Mouse (Mus musculus) heart, embryonic 12.5 days (tissue): Measurements from ENCODE around the gene Bpifb9b. TPM values are rescaled to one million over a fixed set of nuclear protein-coding genes. Genes with fewer than 3 reads are reported as not detected.
"Not testable (repeated sequence)": the region's sequence is repeated elsewhere in the genome, so short reads cannot be mapped to it uniquely, and the experiment has no call there.

Experiments used
- ATAC-seq: fragments of 200-750 bp; cut with Nextera tagmentation; 2 replicates; pipeline ENCODE4 v1.8.0; 2017; ENCODE audit warnings: moderate TSS enrichment, moderate library complexity; ENCODE audit not compliant: insufficient number of reproducible peaks, low FRiP score
- H3K27ac ChIP-seq: fragments of 300-500 bp; sonication (generic); 2 replicates; pipeline ENCODE4 v1.5.1; 2016; ENCODE audit warnings: mild to moderate bottlenecking, moderate library complexity; ENCODE audit not compliant: poor library complexity, severe bottlenecking
- H3K27me3 ChIP-seq: fragments of 300-500 bp; sonication (generic); replicated peaks from 2 replicates; pipeline ENCODE4 v1.6.1; 2016; ENCODE audit warnings: mild to moderate bottlenecking, moderate library complexity
- H3K36me3 ChIP-seq: fragments of 300-500 bp; sonication (generic); 2 replicates; pipeline ENCODE4 v1.6.1; 2016; ENCODE audit warnings: mild to moderate bottlenecking, moderate library complexity
- H3K4me1 ChIP-seq: fragments of 300-500 bp; sonication (generic); replicated peaks from 2 replicates; pipeline ENCODE4 v1.6.1; 2016; ENCODE audit warnings: mild to moderate bottlenecking
- H3K4me2 ChIP-seq: fragments of 300-500 bp; sonication (generic); 2 replicates; pipeline ENCODE4 v1.6.1; 2016; ENCODE audit warnings: mild to moderate bottlenecking, moderate library complexity
- H3K4me3 ChIP-seq: fragments of 300-500 bp; sonication (generic); 2 replicates; pipeline ENCODE4 v1.5.1; 2016; ENCODE audit warnings: mild to moderate bottlenecking
- H3K9ac ChIP-seq: fragments of 300-500 bp; sonication (generic); 2 replicates; pipeline ENCODE4 v1.6.1; 2016; ENCODE audit warnings: mild to moderate bottlenecking, moderate library complexity
- H3K9me3 ChIP-seq: fragments of 300-500 bp; sonication (generic); replicated peaks from 2 replicates; pipeline ENCODE4 v1.6.1; 2016; ENCODE audit warnings: mild to moderate bottlenecking, moderate library complexity
- WGBS: fragments of 180-500 bp; shearing (Covaris S2); methylation state at CpG from one replicate; pipeline ENCODE4 v1.1.7; 2016; 5-methylcytosine and 5-hydroxymethylcytosine counted together
- polyA plus RNA-seq: library from polyadenylated mRNA; unstranded; fragments of >200 nt; fragmentation: Nextera tagmentation; extraction: Ambion mirVana; gene quantifications from 2 replicates; pipeline ENCODE4 v1.2.1, GENCODE M21; 2016

Gene Bpifb9b
- polyA plus RNA-seq, 1 experiment from 2014 or later = not detected

DNA sequence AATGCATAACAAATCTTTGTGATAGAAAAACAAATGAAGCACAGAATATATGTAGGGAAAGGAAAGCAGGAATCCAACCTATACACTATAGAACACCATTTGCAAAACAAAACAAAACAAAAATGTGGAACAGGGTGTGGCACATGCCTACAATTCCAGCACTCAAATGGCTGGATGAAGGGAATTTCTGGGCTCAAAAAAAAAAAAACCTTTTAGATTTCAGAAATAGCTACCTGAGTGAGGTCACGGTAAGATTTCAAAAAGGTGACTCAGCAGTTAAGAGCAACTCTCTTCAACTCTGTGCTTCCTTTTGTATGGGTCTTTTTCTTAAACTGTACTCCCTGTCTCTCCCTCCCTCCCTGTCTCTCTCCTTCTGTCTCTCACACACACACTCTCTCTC is 31.1 kb downstream of the Bpifb9b start:
- 75% methylated on average over 1 of the region's 1 CpGs for WGBS
- H3K4me2 ChIP-seq = no peak overlapping the region
- no peak for ATAC-seq

DNA sequence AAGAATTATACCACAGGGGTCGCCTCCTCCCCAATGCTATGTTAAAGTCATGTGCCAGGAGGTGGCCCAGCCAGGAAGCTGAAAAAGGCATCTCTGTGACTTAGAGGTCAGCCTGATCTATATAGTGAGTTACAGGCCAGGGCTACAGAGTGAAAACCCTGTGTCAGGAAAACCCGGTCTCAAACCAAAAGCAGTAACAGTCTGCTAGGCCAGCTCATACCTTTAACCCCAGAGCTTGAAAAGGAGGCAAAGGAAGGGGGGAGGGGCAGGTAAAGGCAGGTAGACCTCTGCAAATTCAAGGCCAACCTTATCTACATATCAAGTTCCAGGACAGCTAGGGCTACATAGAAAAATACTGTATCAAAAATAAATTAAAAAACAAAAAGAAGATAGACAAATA is 32.3 kb downstream of the Bpifb9b start:
- Histone ChIP-seq H3K27ac (no peak overlapping the region), H3K36me3 (peaks cover 46% of the 10 kb centered on the region), H3K9me3 (no peaks in the 10 kb centered on the region), H3K4me1 (no peaks in the 10 kb centered on the region), H3K4me2 (no peak overlapping the region), H3K27me3 (no peaks in the 10 kb centered on the region), H3K4me3 (no peak overlapping the region), H3K9ac (no peak overlapping the region)
- no peak for ATAC-seq
- 64% methylated on average over 2 of the region's 2 CpGs for WGBS

More for the DNA sequence above, 31.1 kb downstream of the Bpifb9b start:
- peaks cover 44% of the 10 kb centered on the region for H3K36me3 ChIP-seq
- H3K4me1 ChIP-seq = no peaks in the 10 kb centered on the region
- no peak overlapping the region for H3K4me3 ChIP-seq
- H3K27ac ChIP-seq = no peak overlapping the region
- no peak overlapping the region for H3K9ac ChIP-seq
- 0 out of 2 replicates have a peak, but pooled peaks cover 4% of the 10 kb centered on the region for H3K9me3 ChIP-seq
- no peaks in the 10 kb centered on the region for H3K27me3 ChIP-seq

DNA sequence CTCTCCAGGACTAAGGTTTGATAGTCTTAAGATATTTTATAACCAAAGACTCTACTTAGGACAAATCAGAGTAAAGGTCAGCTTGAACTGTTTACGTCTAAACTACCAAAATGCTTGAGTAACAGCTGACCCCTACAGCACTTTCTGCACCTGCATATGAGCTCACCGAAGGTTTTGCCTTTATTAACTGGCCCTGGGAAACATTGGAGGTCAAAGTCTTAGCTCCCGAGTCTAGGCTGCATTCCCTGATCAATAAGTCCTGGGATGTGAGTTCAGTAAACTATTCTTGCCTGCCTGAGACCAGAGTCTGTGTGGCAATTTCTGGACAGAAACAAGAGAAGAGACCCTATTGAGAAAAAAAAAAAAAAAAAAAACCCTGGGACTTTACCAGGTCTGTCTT is 41.1 kb downstream of the Bpifb9b start:
- Histone ChIP-seq H3K9ac (no peak overlapping the region), H3K9me3 (no peaks in the 10 kb centered on the region), H3K36me3 (peaks cover 61% of the 10 kb centered on the region), H3K4me2 (no peak overlapping the region), H3K27ac (no peak overlapping the region), H3K4me3 (no peak overlapping the region), H3K4me1 (no peaks in the 10 kb centered on the region), H3K27me3 (no peaks in the 10 kb centered on the region)
- ATAC-seq = no peak
- 85% methylated on average over 3 of the region's 3 CpGs for WGBS

DNA sequence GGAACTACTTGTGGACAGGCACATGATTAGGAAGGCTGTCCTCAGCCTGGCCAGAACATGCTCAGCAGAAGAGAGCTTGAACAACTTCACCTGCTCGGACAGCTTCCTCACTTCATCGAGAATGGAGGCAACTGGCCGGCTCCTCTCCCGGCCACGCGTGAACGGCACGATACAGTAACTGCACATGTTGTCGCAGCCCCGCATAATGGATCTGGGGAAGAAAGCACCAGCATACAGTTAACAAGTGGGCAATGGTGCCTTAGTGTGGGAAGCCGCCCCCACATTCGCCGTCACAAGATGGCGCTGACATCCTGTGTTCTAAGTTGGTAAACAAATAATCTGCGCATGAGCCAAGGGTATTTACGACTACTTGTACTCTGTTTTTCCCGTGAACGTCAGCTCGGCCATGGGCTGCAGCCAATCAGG is 47.0 kb downstream of the Bpifb9b start:
- not testable (repeated sequence) for H3K9me3 ChIP-seq, ATAC-seq, H3K4me1 ChIP-seq, H3K27me3 ChIP-seq
- Histone ChIP-seq H3K4me3 (peak overlapping the region; percentile 33), H3K27ac (peak overlapping the region; percentile 13; the same call in 1 of the 2 replicates), H3K4me2 (peak overlapping the region; percentile 28), H3K36me3 (peaks cover 29% of the 10 kb centered on the region), H3K9ac (peak overlapping the region; percentile 42; the same call in 1 of the 2 replicates)
- 74% methylated on average over 15 of the region's 19 CpGs for WGBS

DNA sequence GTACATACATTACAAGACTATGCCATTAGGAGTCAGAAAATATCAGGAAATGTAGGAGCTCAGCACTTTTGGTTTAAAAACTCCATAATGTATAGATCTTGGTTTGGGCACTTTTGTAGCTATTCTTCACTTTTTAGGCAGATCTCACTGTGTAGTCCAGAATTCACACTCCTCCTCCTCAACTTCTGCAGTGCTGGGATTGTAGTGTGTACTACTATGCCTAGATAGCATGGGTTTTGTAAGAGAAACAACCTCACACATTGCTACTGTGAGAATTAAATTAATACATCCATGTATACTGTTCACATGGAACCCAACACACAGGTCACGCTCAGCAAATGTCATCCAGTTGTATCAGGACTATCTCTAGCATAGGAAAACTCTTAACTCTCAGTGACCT is 60.5 kb downstream of the Bpifb9b start:
- no peak for ATAC-seq
- H3K27ac ChIP-seq = no peak overlapping the region
- H3K4me3 ChIP-seq = no peak overlapping the region
- no peaks in the 10 kb centered on the region for H3K4me1 ChIP-seq
- no peak overlapping the region for H3K9ac ChIP-seq
- WGBS = 90% methylated on average over 1 of the region's 1 CpGs
- no peak overlapping the region for H3K4me2 ChIP-seq
- H3K9me3 ChIP-seq = no peaks in the 10 kb centered on the region
- no peaks in the 10 kb centered on the region for H3K27me3 ChIP-seq
- H3K36me3 ChIP-seq = peaks cover 64% of the 10 kb centered on the region

Other genes with a start within 250 kb of the Bpifb9b start
- gene Bpifa3, start 176.9 kb upstream of the Bpifb9b start, polyA plus RNA-seq = not detected in 2 replicates
- not detected in 2 replicates for gene Bpifa1, start 164.3 kb upstream of the Bpifb9b start, polyA plus RNA-seq
- not detected in 2 replicates for gene Bpifa5, start 144.6 kb upstream of the Bpifb9b start, polyA plus RNA-seq
- gene Bpifb1, start 116.4 kb upstream of the Bpifb9b start, polyA plus RNA-seq = 0.12 and 0.14 TPM in 2 replicates
- gene Bpifb5, start 83.5 kb upstream of the Bpifb9b start, polyA plus RNA-seq = 0.14 and 0.33 TPM in 2 replicates
- gene Bpifb9a, start 49.4 kb upstream of the Bpifb9b start, polyA plus RNA-seq = 0.29 TPM in 1 of 2 replicates, not detected in the other
- 13.6 and 15.4 TPM in 2 replicates for gene Cdk5rap1, start 65.8 kb downstream of the Bpifb9b start, polyA plus RNA-seq
- gene Snta1, start 100.9 kb downstream of the Bpifb9b start, polyA plus RNA-seq = 49.9 and 51.6 TPM in 2 replicates
- gene Cbfa2t2, start 129.3 kb downstream of the Bpifb9b start, polyA plus RNA-seq = 37.6 and 38.8 TPM in 2 replicates
- gene 1700003F12Rik, start 239.9 kb downstream of the Bpifb9b start, polyA plus RNA-seq = 0.48 and 0.78 TPM in 2 replicates
- gene Actl10, start 244.5 kb downstream of the Bpifb9b start, polyA plus RNA-seq = 0.13 and 0.15 TPM in 2 replicates